Mouse (Mus musculus) E14TG2a.4 (cell line): ENCODE data around the gene Camkmt.

Source experiments
- CTCF ChIP-seq: conservative IDR thresholded peaks from 2 replicates; pipeline ENCODE4 v1.5.1; 2014; ENCODE audit warnings: low read length
- NANOG ChIP-seq: IDR thresholded peaks from 2 replicates; pipeline ENCODE4 v1.6.1; 2014; ENCODE audit warnings: borderline replicate concordance, low read length, mixed read lengths
- POU5F1 ChIP-seq: IDR thresholded peaks from 2 replicates; pipeline ENCODE4 v1.6.1; 2014; ENCODE audit warnings: low read length, borderline replicate concordance

GRCm38 (mm10) chr17:85138393-85138792 lies 48.0 kb downstream of the Camkmt start:
- TF ChIP-seq CTCF (no peak), POU5F1 (no peak), NANOG (no peak)
